In the genomic region with DNA sequence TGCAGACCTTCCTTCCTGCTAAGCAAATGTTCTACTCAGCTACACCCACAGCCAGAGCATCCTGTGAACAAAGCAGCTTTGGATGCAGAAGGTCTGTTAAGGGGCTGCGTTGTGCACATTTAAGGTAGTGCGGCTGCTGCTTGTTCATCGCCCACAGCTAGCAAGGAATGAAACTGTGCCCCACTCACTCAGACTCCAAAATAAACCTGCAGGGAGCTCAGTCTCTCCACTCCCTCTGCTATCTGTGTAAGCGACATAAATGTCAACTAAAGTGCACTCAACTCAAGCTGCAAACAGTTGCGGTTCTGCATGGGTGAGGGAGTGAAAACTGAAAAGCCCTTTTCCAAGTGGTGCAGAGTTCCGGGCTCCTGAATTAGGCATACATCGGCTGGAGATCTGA, we compare ENCODE assay signal across 18 mouse cellular contexts.
DNase-seq lines count a peak whose midpoint lies in the region; ATAC-seq and TF ChIP-seq lines count a peak whose summit lies in the region.
"Had no signal": no experiment of that assay in that cellular context is flagged by ENCODE, and none has a peak within 500 bp of the region (broad histone marks: within the 10 kb centered on the region; RNA-seq: fewer than 3 reads in every experiment).

No protein-coding gene starts in this region.

- H3K4me1 ChIP-seq in midbrain, postnatal 0 days (ENCODE audit: insufficient read depth, low read length) = no peaks in the 10 kb centered on the region
- H3K4me1 ChIP-seq: heart, embryonic 12.5 days; midbrain, embryonic 10.5 days; neural tube, embryonic 12.5 days had no signal

- H3K27me3 ChIP-seq in midbrain, postnatal 0 days (ENCODE audit: insufficient read depth, low read length) = no peaks in the 10 kb centered on the region
- H3K27me3 ChIP-seq: heart, embryonic 12.5 days; neural tube, embryonic 12.5 days had no signal

- H3K9me3 ChIP-seq in midbrain, postnatal 0 days (ENCODE audit: low read length) = no peaks in the 10 kb centered on the region
- H3K9me3 ChIP-seq: heart, embryonic 12.5 days; midbrain, embryonic 10.5 days; neural tube, embryonic 12.5 days had no signal

- no peak overlapping the region for H3K4me3 ChIP-seq in midbrain, postnatal 0 days (ENCODE audit: low read depth, low read length)
- H3K4me3 ChIP-seq: heart, embryonic 12.5 days; midbrain, embryonic 10.5 days; neural tube, embryonic 12.5 days had no signal

- DNase-seq in frontal cortex, postnatal 25 days (ENCODE audit: low spot score in 2 of 2) = peak; percentile 14 to 39
- peak; percentile 18 for DNase-seq in layer of hippocampus, adult 9-10 months (ENCODE audit: low spot score)
- peak; percentile 73 to 81 for DNase-seq in left cerebral cortex, adult 9 months (ENCODE audit: low spot score in 2 of 2)
- peak; percentile 63 to 84 for DNase-seq in right cerebral cortex, postnatal 36 days (ENCODE audit: low spot score in 2 of 2)
- DNase-seq in thymus, adult 18-20 months = no peak
- no peak for DNase-seq in kidney, adult 18-20 months
- no peak for DNase-seq in midbrain, postnatal 0 days (ENCODE audit: low spot score)
- DNase-seq: adrenal gland, postnatal 36 days; cerebellum, postnatal 10 days; heart, postnatal 36 days; kidney, adult 2 months; liver; lung, adult 18-20 months; lung, postnatal 36 days had no signal

- H3K36me3 ChIP-seq in midbrain, postnatal 0 days (ENCODE audit: insufficient read depth, low read length) = no peaks in the 10 kb centered on the region
- H3K36me3 ChIP-seq: heart, embryonic 12.5 days; midbrain, embryonic 10.5 days; neural tube, embryonic 12.5 days had no signal

- WGBS in midbrain, postnatal 0 days = 91% methylated on average over 7 of the region's 7 CpGs

- no peak overlapping the region for H3K4me2 ChIP-seq in midbrain, postnatal 0 days (ENCODE audit: low read depth, low read length, poor library complexity, severe bottlenecking)
- H3K4me2 ChIP-seq: heart, embryonic 12.5 days; neural tube, embryonic 12.5 days had no signal

- H3K9ac ChIP-seq in midbrain, postnatal 0 days (replicated peaks; ENCODE audit: low read length, poor library complexity, severe bottlenecking) = no peak overlapping the region
- H3K9ac ChIP-seq: heart, embryonic 12.5 days; neural tube, embryonic 12.5 days had no signal

- no peak overlapping the region for H3K27ac ChIP-seq in midbrain, postnatal 0 days (ENCODE audit: low read depth, low read length)
- H3K27ac ChIP-seq: midbrain, embryonic 10.5 days; neural tube, embryonic 12.5 days had no signal

- no peak for ATAC-seq in midbrain, postnatal 0 days (ENCODE audit: low FRiP score)
- ATAC-seq: hindbrain, embryonic 16.5 days had no signal

- no peak for TF ChIP-seq CTCF in midbrain, postnatal 0 days (IDR thresholded peaks at IDR 0.05)

Comparison
In these comparisons a context has a peak if more than half of its experiments do, and no peak if none do; other contexts are left out.
1. DNase-seq: peak in frontal cortex, postnatal 25 days (2 of 2), layer of hippocampus, adult 9-10 months (single experiment), left cerebral cortex, adult 9 months (2 of 2) and right cerebral cortex, postnatal 36 days (2 of 2); none in thymus, adult 18-20 months (0 of 2), kidney, adult 18-20 months (single experiment) and midbrain, postnatal 0 days (single experiment).